Mouse (Mus musculus) intestine, postnatal 0 days (tissue): ENCODE data around the gene Cish. TPM values are rescaled to one million over a fixed set of nuclear protein-coding genes. Genes with fewer than 3 reads are reported as not detected.

Source experiments
- ATAC-seq: fragments of 200-750 bp; cut with Nextera tagmentation; 2 replicates; pipeline ENCODE4 v1.8.0; 2017; ENCODE audit warnings: mild to moderate bottlenecking, moderate TSS enrichment, moderate library complexity
- H3K27ac ChIP-seq: fragments of 300-500 bp; sonication (generic); 2 replicates; pipeline ENCODE4 v1.5.1; 2014; ENCODE audit warnings: mild to moderate bottlenecking, low read depth, low read length, moderate library complexity
- H3K27me3 ChIP-seq: fragments of 300-500 bp; sonication (generic); replicated peaks from 2 replicates; pipeline ENCODE4 v1.6.1; 2014; ENCODE audit warnings: low read length, mixed read lengths; ENCODE audit not compliant: control insufficient read depth, insufficient read depth
- H3K36me3 ChIP-seq: fragments of 300-500 bp; sonication (generic); 2 replicates; pipeline ENCODE4 v1.6.1; 2014; ENCODE audit warnings: mild to moderate bottlenecking, moderate library complexity; ENCODE audit not compliant: control insufficient read depth, insufficient read depth
- H3K4me1 ChIP-seq: fragments of 300-500 bp; sonication (generic); replicated peaks from 2 replicates; pipeline ENCODE4 v1.6.1; 2014; ENCODE audit warnings: antibody characterized with exemption, low read length, mixed read lengths; ENCODE audit not compliant: control insufficient read depth, insufficient read depth
- H3K4me2 ChIP-seq: fragments of 300-500 bp; sonication (generic); replicated peaks from 2 replicates; pipeline ENCODE4 v1.6.1; 2014; ENCODE audit warnings: low read depth, mild to moderate bottlenecking, moderate library complexity
- H3K4me3 ChIP-seq: fragments of 300-500 bp; sonication (generic); 2 replicates; pipeline ENCODE4 v1.5.1; 2014; ENCODE audit warnings: low read depth, low read length
- H3K9ac ChIP-seq: fragments of 300-500 bp; sonication (generic); 2 replicates; pipeline ENCODE4 v1.6.1; 2014; ENCODE audit warnings: mild to moderate bottlenecking, low read depth, low read length
- H3K9me3 ChIP-seq: fragments of 300-500 bp; sonication (generic); 2 replicates; pipeline ENCODE4 v1.6.1; 2016; ENCODE audit warnings: mixed run types; ENCODE audit not compliant: control insufficient read depth
- CTCF ChIP-seq: sonication (generic); IDR thresholded peaks from 2 replicates; pipeline ENCODE4 v1.5.1; 2016; ENCODE audit warnings: low read depth, mild to moderate bottlenecking, control low read depth, antibody characterized with exemption, moderate library complexity
- WGBS: fragments of 180-500 bp; shearing (Covaris S2); extraction: QIAGEN DNeasy Blood & Tissue Kit; methylation state at CpG from one replicate; pipeline ENCODE4 v1.1.7; 2014; 5-methylcytosine and 5-hydroxymethylcytosine counted together
- polyA plus RNA-seq: library from polyadenylated mRNA; unstranded; fragments of >200 nt; fragmentation: Nextera tagmentation; extraction: Ambion mirVana; gene quantifications from 2 replicates; pipeline ENCODE4 v1.2.1, GENCODE M21; 2015

The Cish gene
- polyA plus RNA-seq, 1 experiment from 2014 or later: 12.1 TPM

DNA sequence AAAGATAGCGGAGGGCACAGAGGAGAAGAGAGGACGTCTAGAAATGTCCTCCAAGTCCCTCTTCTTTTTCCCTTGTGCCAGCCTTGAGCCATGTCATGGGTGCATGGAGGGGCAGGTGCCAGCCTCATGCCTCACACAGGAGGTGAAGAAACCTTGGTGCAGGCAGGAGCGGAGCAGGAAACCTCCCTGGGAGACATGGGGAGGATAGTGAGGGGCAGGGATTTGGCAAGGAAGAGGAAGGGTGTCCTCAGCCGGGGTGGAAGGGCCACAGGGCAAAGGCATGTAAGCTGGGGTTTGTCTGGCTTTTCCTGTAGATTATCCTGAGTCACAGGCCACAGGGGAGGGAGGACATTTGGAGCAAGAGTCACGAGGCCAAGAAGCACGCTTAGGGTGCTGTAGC, 48.2 kb downstream of the Cish start:
- no peak for TF ChIP-seq CTCF
- no peaks in the 10 kb centered on the region for H3K9me3 ChIP-seq
- peaks cover 3% of the 10 kb centered on the region; the same call in 1 of the 2 replicates for H3K27me3 ChIP-seq
- WGBS: 77% methylated on average over 6 of the region's 6 CpGs
- H3K4me3 ChIP-seq: no peak overlapping the region
- no peak overlapping the region for H3K4me2 ChIP-seq
- ATAC-seq: no peak
- H3K9ac ChIP-seq: no peak overlapping the region
- H3K27ac ChIP-seq: no peak overlapping the region
- H3K36me3 ChIP-seq: no peaks in the 10 kb centered on the region
- H3K4me1 ChIP-seq: 0 out of 2 replicates have a peak, but pooled peaks cover 3% of the 10 kb centered on the region

DNA sequence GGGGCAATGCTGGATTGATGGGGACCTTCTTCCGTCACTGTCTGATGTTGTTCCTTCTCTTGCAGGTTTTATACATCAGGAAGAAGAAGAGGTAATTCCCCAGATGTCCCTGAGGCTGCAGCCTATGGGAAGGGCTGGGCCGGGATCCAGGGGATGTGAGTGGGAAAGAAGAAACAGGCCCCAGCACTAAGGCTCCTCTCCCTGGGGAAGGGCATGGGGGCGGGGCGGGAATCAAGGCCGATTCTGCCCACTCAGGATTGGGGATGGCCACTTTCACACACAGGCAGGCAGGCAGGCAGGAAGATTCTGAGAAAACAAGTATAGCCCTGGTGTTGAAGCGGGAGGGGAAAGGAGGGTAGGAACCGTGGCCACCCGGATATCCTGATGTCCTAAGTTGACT, 50.3 kb downstream of the Cish start:
- Histone ChIP-seq H3K4me3 (no peak overlapping the region), H3K4me1 (no peaks in the 10 kb centered on the region), H3K36me3 (no peaks in the 10 kb centered on the region), H3K4me2 (no peak overlapping the region), H3K27me3 (peaks cover 3% of the 10 kb centered on the region; the same call in 1 of the 2 replicates), H3K9me3 (no peaks in the 10 kb centered on the region), H3K9ac (no peak overlapping the region), H3K27ac (no peak overlapping the region)
- 83% methylated on average over 8 of the region's 8 CpGs for WGBS
- no peak for TF ChIP-seq CTCF
- no peak for ATAC-seq

GRCm38 (mm10) chr9:107347586-107348183, 51.9 kb downstream of the Cish start:
- no peaks in the 10 kb centered on the region for H3K36me3 ChIP-seq
- no peak overlapping the region for H3K9ac ChIP-seq
- no peak for ATAC-seq
- no peak overlapping the region for H3K4me2 ChIP-seq
- TF ChIP-seq CTCF: no peak
- H3K9me3 ChIP-seq: no peaks in the 10 kb centered on the region
- H3K4me3 ChIP-seq: no peak overlapping the region
- 73% methylated on average over 9 of the region's 9 CpGs for WGBS
- no peaks in the 10 kb centered on the region for H3K4me1 ChIP-seq
- H3K27me3 ChIP-seq: 0 out of 2 replicates have a peak, but pooled peaks cover 3% of the 10 kb centered on the region
- H3K27ac ChIP-seq: no peak overlapping the region

DNA sequence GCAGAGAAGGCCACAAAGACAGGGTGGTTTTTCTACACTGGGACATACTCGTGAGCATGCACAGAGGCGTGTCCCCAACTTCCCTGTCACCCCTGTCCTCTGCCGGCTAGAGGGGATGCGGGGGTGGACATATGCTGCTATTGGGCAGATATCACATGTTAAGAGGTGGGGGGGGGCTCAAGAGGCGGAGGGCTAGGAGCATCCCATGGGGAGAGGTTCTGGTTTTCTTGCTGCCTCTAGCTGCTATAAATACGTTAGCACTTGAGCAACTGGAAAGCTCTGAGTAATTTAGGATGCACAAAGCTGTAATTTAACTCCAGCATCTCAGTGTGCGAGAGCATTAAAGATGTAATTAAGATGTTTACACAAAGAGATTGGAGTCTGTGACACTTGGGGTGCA, 53.5 kb downstream of the Cish start:
- H3K9me3 ChIP-seq: no peaks in the 10 kb centered on the region
- no peak overlapping the region for H3K4me2 ChIP-seq
- H3K27ac ChIP-seq: no peak overlapping the region
- H3K4me1 ChIP-seq: no peaks in the 10 kb centered on the region
- H3K9ac ChIP-seq: no peak overlapping the region
- 52% methylated on average over 7 of the region's 7 CpGs for WGBS
- no peak for ATAC-seq
- no peaks in the 10 kb centered on the region for H3K27me3 ChIP-seq
- TF ChIP-seq CTCF: no peak
- no peak overlapping the region for H3K4me3 ChIP-seq
- H3K36me3 ChIP-seq: no peaks in the 10 kb centered on the region

Other genes starting within 250 kb of the Cish start
- 0.60 and 0.95 TPM in 2 replicates for gene Dock3, start 64.1 kb upstream of the Cish start, polyA plus RNA-seq
- gene Mapkapk3, start 6.1 kb upstream of the Cish start, polyA plus RNA-seq: 26.2 and 30.4 TPM in 2 replicates
- 5.9 and 8.2 TPM in 2 replicates for gene Hemk1, start 42.3 kb downstream of the Cish start, polyA plus RNA-seq
- 0.14 and 0.20 TPM in 2 replicates for gene 6430571L13Rik, start 44.6 kb downstream of the Cish start, polyA plus RNA-seq
- gene Cacna2d2, start 103.6 kb downstream of the Cish start, polyA plus RNA-seq: 0.14 and 0.22 TPM in 2 replicates
- gene Tmem115, start 237.9 kb downstream of the Cish start, polyA plus RNA-seq: 36.3 and 38.0 TPM in 2 replicates
- 36.3 and 38.9 TPM in 2 replicates for gene Cyb561d2, start 246.2 kb downstream of the Cish start, polyA plus RNA-seq
- gene Nprl2, start 246.2 kb downstream of the Cish start, polyA plus RNA-seq: 20.0 and 20.7 TPM in 2 replicates